In genomic region chr11:83292251-83292587, GRCm38 (mm10) we compare ENCODE assay signal across 8 mouse cellular contexts. TPM values are rescaled to one million over a fixed set of nuclear protein-coding genes. Genes with fewer than 3 reads are reported as not detected.
DNase-seq lines count a peak whose midpoint lies in the region; ATAC-seq lines count a peak whose summit lies in the region.

No protein-coding gene starts in this region.

- H3K4me2 ChIP-seq in forebrain, embryonic 13.5 days = peak overlapping the region; percentile 91
- peak overlapping the region; percentile 89 for H3K4me2 ChIP-seq in liver, embryonic 13.5 days

- peak overlapping the region; percentile 67 for H3K4me3 ChIP-seq in heart, embryonic 10.5 days
- H3K4me3 ChIP-seq in forebrain, embryonic 13.5 days = peak overlapping the region; percentile 66
- peak overlapping the region; percentile 79 for H3K4me3 ChIP-seq in liver, embryonic 13.5 days (replicated peaks)

- H3K4me1 ChIP-seq in heart, embryonic 10.5 days = peaks cover 16% of the 10 kb centered on the region
- peaks cover 35% of the 10 kb centered on the region for H3K4me1 ChIP-seq in forebrain, embryonic 13.5 days
- peaks cover 73% of the 10 kb centered on the region for H3K4me1 ChIP-seq in liver, embryonic 13.5 days (replicated peaks)

- WGBS in heart, embryonic 10.5 days = 2% methylated on average over 5 of the region's 5 CpGs
- WGBS in forebrain, embryonic 13.5 days = 3% methylated on average over 5 of the region's 5 CpGs
- 0% methylated on average over 5 of the region's 5 CpGs for WGBS in liver, embryonic 13.5 days (ENCODE audit: insufficient replicate concordance)

- peaks cover 27% of the 10 kb centered on the region for H3K36me3 ChIP-seq in heart, embryonic 10.5 days
- peaks cover 18% of the 10 kb centered on the region for H3K36me3 ChIP-seq in forebrain, embryonic 13.5 days (ENCODE audit: poor library complexity, severe bottlenecking)
- H3K36me3 ChIP-seq in liver, embryonic 13.5 days = peaks cover 34% of the 10 kb centered on the region

- no peak for DNase-seq in heart, embryonic 10.5 days (ENCODE audit: low spot score)
- no peak for DNase-seq in heart, adult 8-10 months (ENCODE audit: low spot score)
- DNase-seq in A20 (ENCODE audit: low read depth, low spot score) = peak; percentile 65
- no peak for DNase-seq in liver, embryonic 13.5 days
- no peak for DNase-seq in right cerebral cortex, postnatal 36 days (ENCODE audit: low spot score in 2 of 2)
- no peak for DNase-seq in left cerebral cortex, adult 8-10 months (ENCODE audit: low spot score in 2 of 2)
- no peak for DNase-seq in left cerebral cortex, adult 11 months (ENCODE audit: low spot score)

- no peaks in the 10 kb centered on the region for H3K27me3 ChIP-seq in heart, embryonic 10.5 days (ENCODE audit: insufficient read depth, poor library complexity, severe bottlenecking)
- no peaks in the 10 kb centered on the region for H3K27me3 ChIP-seq in forebrain, embryonic 13.5 days
- H3K27me3 ChIP-seq in liver, embryonic 13.5 days = no peaks in the 10 kb centered on the region

- no peaks in the 10 kb centered on the region for H3K9me3 ChIP-seq in heart, embryonic 10.5 days
- no peaks in the 10 kb centered on the region for H3K9me3 ChIP-seq in forebrain, embryonic 13.5 days (replicated peaks)
- H3K9me3 ChIP-seq in liver, embryonic 13.5 days (replicated peaks) = no peaks in the 10 kb centered on the region

- peak overlapping the region; percentile 86 for H3K27ac ChIP-seq in heart, embryonic 10.5 days
- 0 out of 2 replicates have a peak overlapping the region, but pooled peaks have one; percentile 52 for H3K27ac ChIP-seq in forebrain, embryonic 13.5 days
- H3K27ac ChIP-seq in liver, embryonic 13.5 days = peak overlapping the region; percentile 79

- H3K9ac ChIP-seq in forebrain, embryonic 13.5 days = peak overlapping the region; percentile 74
- peak overlapping the region; percentile 86 for H3K9ac ChIP-seq in liver, embryonic 13.5 days

- ATAC-seq in forebrain, embryonic 13.5 days = no peak
- ATAC-seq in liver, embryonic 13.5 days (ENCODE audit: low read depth) = no peak

RNA-seq across cellular contexts. Expression of gene Slfn14, which starts 5.7 kb away (rescaled TPM):
- 0.58 and 0.79 TPM in 2 replicates for polyA plus RNA-seq in heart, embryonic 10.5 days (2016; fragmentation: Nextera tagmentation; extraction: Ambion mirVana)
- total RNA-seq in heart, adult 8-10 months (2022) = not detected
- 0.04 and 0.14 TPM in 2 replicates for polyA plus RNA-seq in forebrain, embryonic 13.5 days (2015; fragmentation: Nextera tagmentation; extraction: Ambion mirVana)
- 21.6 and 24.7 TPM in 2 replicates for polyA plus RNA-seq in liver, embryonic 13.5 days (2015; fragmentation: Nextera tagmentation; extraction: Ambion mirVana)
- total RNA-seq in left cerebral cortex, adult 8-10 months (2022) = not detected

RNA-seq across cellular contexts. Expression of gene Ap2b1, which starts 6.6 kb away (rescaled TPM):
- polyA plus RNA-seq in heart, embryonic 10.5 days (2016; fragmentation: Nextera tagmentation; extraction: Ambion mirVana) = 48.2 and 55.0 TPM in 2 replicates
- 10 to 100 TPM; 34.1 to 46.5 (median 36.9) TPM for total RNA-seq in heart, adult 8-10 months (2022)
- 82.2 and 85.4 TPM in 2 replicates for polyA plus RNA-seq in forebrain, embryonic 13.5 days (2015; fragmentation: Nextera tagmentation; extraction: Ambion mirVana)
- 19.3 and 25.5 TPM in 2 replicates for polyA plus RNA-seq in liver, embryonic 13.5 days (2015; fragmentation: Nextera tagmentation; extraction: Ambion mirVana)
- 100 to 1,000 TPM; 255 to 290 (median 271) TPM for total RNA-seq in left cerebral cortex, adult 8-10 months (2022)

RNA-seq across cellular contexts. Expression of gene Pex12, which starts 10.2 kb away (rescaled TPM):
- polyA plus RNA-seq in heart, embryonic 10.5 days (2016; fragmentation: Nextera tagmentation; extraction: Ambion mirVana) = 9.6 and 11.9 TPM in 2 replicates
- total RNA-seq in heart, adult 8-10 months (2022) = 10 to 100 TPM in 2 of 4 experiments, 1 to 10 TPM in 2; 8.8 to 13.9 (median 9.7) TPM
- 17.7 and 18.2 TPM in 2 replicates for polyA plus RNA-seq in forebrain, embryonic 13.5 days (2015; fragmentation: Nextera tagmentation; extraction: Ambion mirVana)
- 5.5 and 7.7 TPM in 2 replicates for polyA plus RNA-seq in liver, embryonic 13.5 days (2015; fragmentation: Nextera tagmentation; extraction: Ambion mirVana)
- total RNA-seq in left cerebral cortex, adult 8-10 months (2022) = 10 to 100 TPM; 13.0 to 15.0 (median 13.8) TPM

Comparison
In these comparisons a context has a peak if more than half of its experiments do, and no peak if none do; other contexts are left out.
1. RNA of gene Slfn14, which starts 5.7 kb away (polyA plus RNA-seq): 21.6 to 24.7 TPM in liver, embryonic 13.5 days; 0.58 to 0.79 TPM in heart, embryonic 10.5 days and 0.04 to 0.14 TPM in forebrain, embryonic 13.5 days; every median in the first group is over 10 times any median in the second.
2. Peak in every context shown above with its lines, with median percentiles within 50 percentile points of each other: H3K27ac ChIP-seq and H3K4me3 ChIP-seq.